Mouse (Mus musculus): ENCODE results near the gene Mrpl23. TPM values are rescaled to one million over a fixed set of nuclear protein-coding genes. Genes with fewer than 3 reads are reported as not detected.
A peak's percentile ranks its signal among the peaks of the same experiment; 100 is the strongest.

Mrpl23 gene
- polyA plus RNA-seq, 1 experiment from 2014 or later: 35.6 TPM

DNA sequence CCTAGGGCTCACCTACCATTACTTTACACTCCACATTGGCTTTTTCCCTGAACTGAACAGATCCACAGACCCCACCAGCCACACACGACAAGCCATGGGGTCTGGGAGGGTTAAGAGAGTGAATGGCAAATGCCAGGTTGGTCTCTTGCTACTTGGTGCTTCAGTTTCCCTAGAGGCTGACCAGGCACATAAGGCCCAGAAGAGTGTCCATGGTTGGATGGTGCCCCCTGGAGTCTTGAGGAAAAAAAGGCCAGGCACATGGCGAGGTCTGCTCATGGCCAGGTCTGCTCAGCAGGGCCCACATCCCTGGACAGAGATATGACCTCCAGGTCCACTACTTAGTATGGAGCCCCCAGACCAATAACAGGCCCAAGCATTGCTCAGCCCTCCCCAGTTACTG, 34.7 kb upstream of the Mrpl23 start:
- Histone ChIP-seq H3K4me2 (replicated peaks; ENCODE audit: low read depth, low read length) (no peak overlapping the region), H3K4me1 (ENCODE audit: control insufficient read depth, insufficient read depth, low read length) (peaks cover 15% of the 10 kb centered on the region; the same call in 1 of the 2 replicates), H3K27me3 (ENCODE audit: control insufficient read depth, insufficient read depth, low read length) (no peaks in the 10 kb centered on the region), H3K9ac (replicated peaks; ENCODE audit: low read depth, low read length) (no peak overlapping the region), H3K36me3 (ENCODE audit: control insufficient read depth, insufficient read depth, low read length) (peaks cover 8% of the 10 kb centered on the region; the same call in 1 of the 2 replicates), H3K4me3 (ENCODE audit: low read depth, low read length) (no peak overlapping the region), H3K27ac (ENCODE audit: low read length) (no peak overlapping the region), H3K9me3 (ENCODE audit: control insufficient read depth, low read depth, low read length) (no peaks in the 10 kb centered on the region)
- ATAC-seq (ENCODE audit: insufficient number of reproducible peaks, insufficient read depth, low FRiP score, low read depth): no peak
- 98% methylated on average over 2 of the region's 2 CpGs for WGBS

DNA sequence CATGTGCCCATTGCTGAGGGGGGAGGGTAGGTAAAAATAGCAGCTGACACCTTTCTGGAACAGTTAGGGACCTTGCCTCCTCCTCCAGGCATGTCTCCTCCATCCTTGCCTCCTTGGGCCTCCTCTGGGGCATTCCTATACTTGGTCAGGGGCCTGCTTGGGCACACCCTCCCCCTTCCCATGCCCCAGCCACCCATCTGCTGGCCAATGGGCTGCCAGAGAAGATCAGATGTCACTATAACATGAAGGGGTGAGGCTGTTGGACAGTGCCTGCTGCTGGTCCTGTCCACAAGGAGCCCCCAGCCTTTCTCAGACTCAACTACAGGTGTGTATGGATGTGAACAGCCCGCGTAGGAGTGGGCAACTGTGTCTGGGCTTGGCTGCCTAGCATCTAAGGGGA, 33.9 kb upstream of the Mrpl23 start, which contains the start of gene Tnnt3:
Gene Tnnt3, plus strand, starts transcription at position 262 of the 400 bp plus-strand sequence.
- H3K9ac ChIP-seq (replicated peaks; ENCODE audit: low read depth, low read length): no peak within 1 kb of the TSS
- H3K9me3 ChIP-seq (ENCODE audit: control insufficient read depth, low read depth, low read length): no peaks in the 10 kb centered on the region
- no peaks in the 10 kb centered on the region for H3K27me3 ChIP-seq (ENCODE audit: control insufficient read depth, insufficient read depth, low read length)
- WGBS: 90% methylated on average over 2 of the region's 2 CpGs
- H3K36me3 ChIP-seq (ENCODE audit: control insufficient read depth, insufficient read depth, low read length): peaks cover 5% of the 10 kb centered on the region; the same call in 1 of the 2 replicates
- H3K4me1 ChIP-seq (ENCODE audit: control insufficient read depth, insufficient read depth, low read length): peaks cover 9% of the 10 kb centered on the region; the same call in 1 of the 2 replicates
- no peak for ATAC-seq (ENCODE audit: insufficient number of reproducible peaks, insufficient read depth, low FRiP score, low read depth)
- no peak within 1 kb of the TSS for H3K4me2 ChIP-seq (replicated peaks; ENCODE audit: low read depth, low read length)
- no peak within 1 kb of the TSS for H3K27ac ChIP-seq (ENCODE audit: low read length)
- H3K4me3 ChIP-seq (ENCODE audit: low read depth, low read length): no peak within 1 kb of the TSS

DNA sequence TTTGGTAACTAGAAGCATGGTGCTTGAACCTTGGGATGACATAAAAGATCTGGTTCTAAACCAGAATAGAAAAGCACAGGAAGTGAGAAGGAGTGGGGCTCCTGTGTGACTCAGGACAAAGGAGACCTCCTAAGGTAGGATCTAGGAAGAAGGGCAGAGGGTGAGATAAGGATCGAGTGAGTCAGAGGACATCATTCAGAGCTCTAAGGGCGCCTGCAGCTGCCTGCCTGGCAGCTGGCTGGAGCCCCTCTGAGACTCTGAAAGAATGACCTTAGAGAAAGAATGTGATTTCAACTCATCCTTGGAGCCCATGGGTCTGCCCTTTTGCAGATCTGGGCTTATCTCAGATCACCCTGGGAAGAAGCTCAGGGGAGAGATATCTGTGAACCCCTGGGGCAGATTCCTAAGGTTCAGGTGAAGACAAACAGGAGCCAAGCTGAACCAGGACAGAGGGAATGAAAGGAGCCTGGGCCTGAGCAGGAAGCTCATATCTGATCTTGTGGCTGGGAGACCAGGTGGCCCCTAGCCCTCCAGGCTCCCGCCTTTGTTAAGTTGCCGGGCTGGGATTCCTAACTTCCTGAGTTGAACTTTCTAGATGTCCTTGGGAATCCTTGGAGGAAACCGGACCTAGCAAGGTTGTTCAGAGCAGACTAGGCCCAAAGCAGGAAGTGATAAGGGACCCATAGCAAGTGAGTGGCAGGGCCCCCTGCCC, 33.3 kb upstream of the Mrpl23 start:
- Histone ChIP-seq H3K4me1 (ENCODE audit: control insufficient read depth, insufficient read depth, low read length) (0 out of 2 replicates have a peak, but pooled peaks cover 7% of the 10 kb centered on the region), H3K27ac (ENCODE audit: low read length) (no peak overlapping the region), H3K4me2 (replicated peaks; ENCODE audit: low read depth, low read length) (no peak overlapping the region), H3K36me3 (ENCODE audit: control insufficient read depth, insufficient read depth, low read length) (peaks cover 5% of the 10 kb centered on the region; the same call in 1 of the 2 replicates), H3K9ac (replicated peaks; ENCODE audit: low read depth, low read length) (no peak overlapping the region), H3K4me3 (ENCODE audit: low read depth, low read length) (no peak overlapping the region), H3K27me3 (ENCODE audit: control insufficient read depth, insufficient read depth, low read length) (no peaks in the 10 kb centered on the region), H3K9me3 (ENCODE audit: control insufficient read depth, low read depth, low read length) (no peaks in the 10 kb centered on the region)
- no peak for ATAC-seq (ENCODE audit: insufficient number of reproducible peaks, insufficient read depth, low FRiP score, low read depth)
- 58% methylated on average over 5 of the region's 5 CpGs for WGBS

DNA sequence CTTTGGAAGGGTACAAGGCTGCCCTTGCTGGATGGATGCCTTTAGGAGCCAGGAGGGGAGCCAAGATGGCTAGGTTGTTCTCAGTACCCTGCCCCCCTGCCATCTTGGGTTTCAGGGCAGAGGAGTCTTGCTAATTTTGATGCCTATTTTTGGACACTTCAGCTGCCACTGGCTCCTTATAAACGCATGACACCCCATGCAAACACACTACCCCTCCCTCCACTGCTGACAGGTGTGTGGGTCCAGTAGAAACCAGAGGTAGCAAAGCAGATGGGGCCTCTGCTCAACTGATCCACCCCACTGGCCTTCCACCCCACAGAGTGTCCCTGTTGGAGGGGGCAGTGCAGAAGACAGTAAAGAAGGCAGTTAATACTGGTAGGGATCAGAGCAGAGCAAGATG, 32.5 kb upstream of the Mrpl23 start:
- Histone ChIP-seq H3K4me1 (ENCODE audit: control insufficient read depth, insufficient read depth, low read length) (0 out of 2 replicates have a peak, but pooled peaks cover 7% of the 10 kb centered on the region), H3K27me3 (ENCODE audit: control insufficient read depth, insufficient read depth, low read length) (no peaks in the 10 kb centered on the region), H3K27ac (ENCODE audit: low read length) (no peak overlapping the region), H3K9me3 (ENCODE audit: control insufficient read depth, low read depth, low read length) (no peaks in the 10 kb centered on the region), H3K36me3 (ENCODE audit: control insufficient read depth, insufficient read depth, low read length) (no peaks in the 10 kb centered on the region; the same call in 1 of the 2 replicates), H3K4me3 (ENCODE audit: low read depth, low read length) (no peak overlapping the region), H3K9ac (replicated peaks; ENCODE audit: low read depth, low read length) (no peak overlapping the region), H3K4me2 (replicated peaks; ENCODE audit: low read depth, low read length) (no peak overlapping the region)
- no peak for ATAC-seq (ENCODE audit: insufficient number of reproducible peaks, insufficient read depth, low FRiP score, low read depth)
- WGBS: 81% methylated on average over 1 of the region's 1 CpGs

DNA sequence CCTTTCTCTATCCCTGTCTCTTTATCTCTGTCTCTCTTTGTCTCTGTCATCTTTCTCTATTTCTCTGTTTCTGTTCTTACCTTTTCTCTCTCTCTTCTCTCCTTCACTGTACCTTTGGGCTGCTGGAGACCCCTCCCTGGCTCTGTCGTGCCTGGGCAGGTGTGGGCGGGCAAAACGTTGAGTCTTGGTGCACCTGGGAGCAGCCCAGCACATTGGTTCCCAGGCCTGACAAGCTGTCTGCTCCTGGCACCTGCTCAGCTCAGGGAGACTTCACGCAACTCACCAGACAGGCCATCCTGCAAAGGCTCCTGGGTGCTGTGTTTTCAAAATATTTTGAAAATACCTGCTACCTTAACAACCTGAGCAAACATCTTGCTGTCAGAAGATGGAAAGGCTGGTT, 29.3 kb upstream of the Mrpl23 start:
- Histone ChIP-seq H3K4me2 (replicated peaks; ENCODE audit: low read depth, low read length) (no peak overlapping the region), H3K9me3 (ENCODE audit: control insufficient read depth, low read depth, low read length) (no peaks in the 10 kb centered on the region), H3K27ac (ENCODE audit: low read length) (no peak overlapping the region), H3K4me3 (ENCODE audit: low read depth, low read length) (no peak overlapping the region), H3K27me3 (ENCODE audit: control insufficient read depth, insufficient read depth, low read length) (no peaks in the 10 kb centered on the region), H3K9ac (replicated peaks; ENCODE audit: low read depth, low read length) (no peak overlapping the region), H3K4me1 (ENCODE audit: control insufficient read depth, insufficient read depth, low read length) (peaks cover 23% of the 10 kb centered on the region), H3K36me3 (ENCODE audit: control insufficient read depth, insufficient read depth, low read length) (no peaks in the 10 kb centered on the region)
- WGBS: 76% methylated on average over 4 of the region's 4 CpGs
- no peak for ATAC-seq (ENCODE audit: insufficient number of reproducible peaks, insufficient read depth, low FRiP score, low read depth)

DNA sequence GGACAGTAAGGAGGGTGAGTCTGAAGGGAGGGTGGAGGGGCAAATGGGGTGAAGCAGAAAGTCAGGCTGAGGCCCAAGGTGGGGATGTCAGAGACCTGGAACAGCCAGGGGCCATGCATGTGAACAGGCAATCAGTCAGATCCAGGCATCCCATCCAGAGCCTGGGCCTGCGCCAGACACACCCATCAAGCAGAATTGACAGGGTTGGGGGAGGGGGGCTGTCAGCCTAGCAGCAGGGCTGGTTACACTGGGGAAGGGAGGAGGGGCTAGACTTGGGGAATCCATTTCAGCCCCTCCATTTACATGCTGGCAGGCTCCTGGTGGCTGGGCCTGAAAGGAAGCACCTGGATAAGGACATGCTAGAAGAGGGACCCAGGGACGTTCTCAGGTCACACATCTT, 26.5 kb upstream of the Mrpl23 start:
- no peaks in the 10 kb centered on the region for H3K9me3 ChIP-seq (ENCODE audit: control insufficient read depth, low read depth, low read length)
- no peaks in the 10 kb centered on the region for H3K36me3 ChIP-seq (ENCODE audit: control insufficient read depth, insufficient read depth, low read length)
- H3K4me1 ChIP-seq (ENCODE audit: control insufficient read depth, insufficient read depth, low read length): peaks cover 27% of the 10 kb centered on the region
- no peaks in the 10 kb centered on the region for H3K27me3 ChIP-seq (ENCODE audit: control insufficient read depth, insufficient read depth, low read length)
- WGBS: 26% methylated on average over 2 of the region's 2 CpGs
- peak overlapping the region; percentile 14; the same call in 1 of the 2 replicates for H3K9ac ChIP-seq (replicated peaks; ENCODE audit: low read depth, low read length)
- no peak for ATAC-seq (ENCODE audit: insufficient number of reproducible peaks, insufficient read depth, low FRiP score, low read depth)
- peak overlapping the region; percentile 29 for H3K27ac ChIP-seq (ENCODE audit: low read length)
- H3K4me2 ChIP-seq (replicated peaks; ENCODE audit: low read depth, low read length): no peak overlapping the region
- H3K4me3 ChIP-seq (ENCODE audit: low read depth, low read length): no peak overlapping the region

DNA sequence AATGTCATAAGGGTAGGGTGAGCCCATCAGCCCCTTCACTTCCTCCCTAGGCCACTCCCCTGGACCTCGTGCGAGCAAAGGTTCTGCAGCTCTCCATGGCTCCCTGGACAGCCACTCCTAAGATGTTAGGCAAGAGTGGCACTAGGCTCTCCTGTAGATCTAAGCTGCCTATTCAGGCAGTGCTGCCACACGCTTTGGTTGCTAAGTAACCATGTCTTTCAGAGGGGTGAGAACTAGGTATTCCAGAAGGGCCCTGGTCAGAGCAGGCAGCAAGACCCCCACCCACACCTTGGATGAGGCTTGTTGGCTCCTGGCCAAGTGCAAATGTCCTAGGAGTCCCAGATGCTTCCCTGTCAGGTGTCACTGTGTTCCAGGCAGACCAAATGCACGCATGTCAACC, 26.0 kb upstream of the Mrpl23 start:
- H3K9me3 ChIP-seq (ENCODE audit: control insufficient read depth, low read depth, low read length): no peaks in the 10 kb centered on the region
- H3K36me3 ChIP-seq (ENCODE audit: control insufficient read depth, insufficient read depth, low read length): no peaks in the 10 kb centered on the region
- 0 out of 2 replicates have a peak overlapping the region, but pooled peaks have one; percentile 14 for H3K9ac ChIP-seq (replicated peaks; ENCODE audit: low read depth, low read length)
- H3K27me3 ChIP-seq (ENCODE audit: control insufficient read depth, insufficient read depth, low read length): no peaks in the 10 kb centered on the region
- H3K4me2 ChIP-seq (replicated peaks; ENCODE audit: low read depth, low read length): no peak overlapping the region
- peaks cover 27% of the 10 kb centered on the region for H3K4me1 ChIP-seq (ENCODE audit: control insufficient read depth, insufficient read depth, low read length)
- peak; percentile 4; the same call in 1 of the 2 replicates for ATAC-seq (ENCODE audit: insufficient number of reproducible peaks, insufficient read depth, low FRiP score, low read depth)
- H3K4me3 ChIP-seq (ENCODE audit: low read depth, low read length): no peak overlapping the region
- 37% methylated on average over 4 of the region's 4 CpGs for WGBS
- peak overlapping the region; percentile 29 for H3K27ac ChIP-seq (ENCODE audit: low read length)

DNA sequence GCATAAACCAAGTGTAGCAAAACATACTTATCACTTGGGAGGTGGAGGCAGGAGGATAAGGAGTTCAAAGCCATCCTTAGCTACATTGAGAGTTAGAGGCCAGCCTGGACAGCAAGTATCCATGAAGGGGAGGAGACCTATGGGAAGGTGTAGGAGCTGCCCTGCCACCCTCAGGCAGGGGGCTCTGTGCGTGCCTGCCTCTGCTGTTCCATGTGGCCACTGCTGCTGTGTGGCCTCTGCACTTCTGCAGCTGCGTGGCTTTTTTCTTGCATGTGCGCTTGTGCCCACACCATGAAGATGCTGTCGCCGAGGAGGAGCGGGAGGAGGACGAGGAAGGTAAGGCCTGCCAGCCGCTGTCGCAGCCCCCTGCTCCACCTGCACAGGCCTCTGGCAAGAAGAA, 25.0 kb upstream of the Mrpl23 start:
- no peaks in the 10 kb centered on the region for H3K9me3 ChIP-seq (ENCODE audit: control insufficient read depth, low read depth, low read length)
- H3K27ac ChIP-seq (ENCODE audit: low read length): no peak overlapping the region
- 87% methylated on average over 9 of the region's 9 CpGs for WGBS
- no peak overlapping the region for H3K4me3 ChIP-seq (ENCODE audit: low read depth, low read length)
- H3K4me1 ChIP-seq (ENCODE audit: control insufficient read depth, insufficient read depth, low read length): peaks cover 27% of the 10 kb centered on the region
- no peaks in the 10 kb centered on the region for H3K27me3 ChIP-seq (ENCODE audit: control insufficient read depth, insufficient read depth, low read length)
- no peaks in the 10 kb centered on the region for H3K36me3 ChIP-seq (ENCODE audit: control insufficient read depth, insufficient read depth, low read length)
- no peak for ATAC-seq (ENCODE audit: insufficient number of reproducible peaks, insufficient read depth, low FRiP score, low read depth)
- no peak overlapping the region for H3K4me2 ChIP-seq (replicated peaks; ENCODE audit: low read depth, low read length)
- no peak overlapping the region for H3K9ac ChIP-seq (replicated peaks; ENCODE audit: low read depth, low read length)
